Mouse (Mus musculus) monocyte, adult 5-6 weeks (primary cell): Measurements from ENCODE around the gene Cacna1c. TPM values are rescaled to one million over a fixed set of nuclear protein-coding genes. Genes with fewer than 3 reads are reported as not detected.
"Not testable (repeated sequence)": the region's sequence is repeated elsewhere in the genome, so short reads cannot be mapped to it uniquely, and the experiment has no call there.

Experiments used
- ATAC-seq: fragments of 153-309, 156-312 bp; replicated peaks from 2 replicates; pipeline ENCODE4 v1.8.0; 2017; ENCODE audit warnings: mild to moderate bottlenecking; ENCODE audit not compliant: low TSS enrichment, insufficient number of reproducible peaks, severe bottlenecking, poor library complexity, low FRiP score
- total RNA-seq: library from RNA; stranded (forward); fragments of 200-1000, 200-491, 200-594 nt; gene quantifications from 3 replicates; pipeline ENCODE4 v1.2.3, GENCODE M21; 2017

Cacna1c gene
- total RNA-seq, 1 experiment from 2014 or later = not detected

DNA sequence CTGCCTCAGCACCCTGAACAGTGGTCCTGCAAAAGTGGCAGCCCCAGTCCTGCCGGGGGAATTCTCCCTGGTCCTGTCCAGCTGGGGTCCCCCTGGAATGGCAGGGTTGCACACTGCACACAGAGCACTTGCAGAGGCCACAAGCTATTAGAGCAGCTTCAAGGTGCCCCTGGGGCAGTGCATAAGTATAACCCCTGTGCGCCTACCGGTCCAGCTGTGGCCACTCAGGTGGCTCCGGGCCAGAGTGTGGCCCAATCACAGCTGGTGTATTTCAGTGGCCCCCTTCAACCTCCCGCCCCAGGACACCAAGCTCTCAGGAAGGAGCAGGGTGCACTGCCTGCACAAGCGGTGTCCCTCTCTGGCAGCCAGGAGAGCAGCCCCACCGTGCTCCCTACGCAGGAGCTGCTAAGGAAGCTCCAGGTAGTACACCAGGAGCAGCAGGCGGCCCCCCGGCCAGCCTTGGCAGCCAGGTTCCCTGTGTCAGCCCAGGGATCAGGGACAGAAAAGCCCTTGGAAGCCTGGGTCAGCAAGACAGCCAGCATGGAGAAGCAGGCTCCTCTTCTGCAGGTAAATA is 18.9 kb upstream of the Cacna1c start:
- ATAC-seq = no peak

DNA sequence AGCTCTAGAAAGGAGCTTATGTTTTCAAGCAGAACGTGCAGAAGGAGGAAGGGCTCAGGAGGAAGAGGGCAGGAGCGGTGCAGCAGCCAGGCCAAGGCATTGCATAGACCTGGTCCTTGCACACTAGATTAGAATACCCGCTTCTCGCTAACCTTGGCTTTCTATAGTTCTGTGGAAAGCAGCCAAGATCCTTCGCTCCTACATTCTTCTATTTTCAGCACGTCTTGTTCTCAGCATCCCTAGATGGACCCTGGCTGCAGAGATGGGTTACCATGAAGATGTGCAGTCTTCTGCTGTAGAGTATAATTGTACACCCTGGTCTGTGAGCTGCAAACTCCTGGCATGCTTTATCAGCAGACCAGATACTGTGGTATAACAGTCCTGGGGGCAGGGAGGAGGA is 18.0 kb upstream of the Cacna1c start:
- ATAC-seq = no peak

DNA sequence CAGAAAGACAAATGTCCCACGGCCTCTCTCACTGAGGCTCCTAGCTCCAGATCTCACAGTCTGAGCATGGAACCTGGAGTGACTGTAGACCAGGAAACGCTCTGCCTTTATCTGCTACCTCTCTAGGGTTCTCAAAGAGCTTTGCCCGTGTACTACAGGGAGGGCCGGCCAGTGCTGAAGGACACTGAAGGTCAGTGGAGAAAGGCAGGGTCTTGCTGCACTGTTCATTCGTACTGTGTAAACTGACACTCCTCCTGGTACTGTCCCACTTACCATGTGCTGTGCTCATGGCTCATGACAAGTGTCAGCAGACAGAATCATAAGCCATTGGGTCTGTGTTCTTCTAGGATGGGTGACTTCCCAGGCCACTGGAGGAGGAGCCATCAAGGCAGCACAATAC is 17.2 kb upstream of the Cacna1c start:
- ATAC-seq = no peak

DNA sequence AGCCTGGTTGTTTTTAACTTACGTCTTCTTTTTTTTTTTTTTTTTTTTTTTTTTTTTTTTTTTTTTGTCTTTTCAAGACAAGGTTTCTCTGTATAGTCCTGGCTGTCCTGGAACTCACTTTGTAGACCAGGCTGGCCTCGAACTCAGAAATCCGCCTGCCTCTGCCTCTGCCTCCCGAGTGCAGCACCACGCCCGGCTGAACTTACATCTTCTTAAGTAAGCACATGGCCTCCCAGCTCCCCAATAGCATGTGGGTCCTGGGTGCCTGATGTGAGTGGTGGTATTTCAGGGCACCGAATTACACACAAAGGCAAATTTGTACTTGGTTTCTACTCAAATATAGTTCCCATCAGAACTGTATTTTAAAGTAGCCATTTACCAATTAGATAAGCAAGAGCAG is 9.8 kb upstream of the Cacna1c start:
- ATAC-seq = not testable (repeated sequence)

DNA sequence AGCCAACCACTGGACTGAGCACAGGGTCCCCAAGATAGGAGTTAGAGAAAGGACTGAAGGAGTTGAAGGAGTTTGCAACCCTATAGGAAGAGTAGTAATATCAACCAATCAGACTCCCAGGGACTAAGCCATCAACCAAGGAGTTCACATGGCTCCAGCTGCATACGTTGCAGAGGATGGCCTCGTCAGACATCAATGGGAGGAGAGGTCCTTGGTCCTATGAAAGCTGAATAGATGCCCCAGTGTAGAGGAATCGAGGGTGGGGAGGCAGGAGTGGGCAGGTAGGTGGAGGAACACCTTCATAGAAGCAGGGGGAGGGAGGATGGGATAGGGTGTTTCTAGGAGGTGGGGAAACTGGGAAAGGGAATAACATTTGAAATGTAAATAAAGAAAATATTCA is 8.7 kb upstream of the Cacna1c start:
- ATAC-seq = no peak

DNA sequence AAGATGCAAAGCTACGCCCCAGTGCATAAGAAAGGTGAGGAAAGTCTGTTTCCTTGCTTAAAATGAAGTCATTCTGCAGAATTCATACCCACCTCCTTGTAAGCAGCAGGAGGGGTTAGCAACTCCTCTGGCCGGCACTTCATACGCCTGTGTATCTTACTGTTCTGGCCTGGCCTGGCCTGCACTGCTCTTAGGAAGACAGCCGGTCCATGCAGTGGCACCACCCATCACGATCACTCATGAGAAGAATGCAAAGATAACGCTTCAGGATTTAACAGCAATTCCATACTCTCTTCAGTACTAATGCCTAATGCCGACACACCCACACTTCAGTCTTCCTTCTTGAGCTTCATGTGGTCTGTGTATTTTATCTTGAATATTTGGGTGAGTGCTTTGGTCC is 8.1 kb upstream of the Cacna1c start:
- no peak for ATAC-seq

DNA sequence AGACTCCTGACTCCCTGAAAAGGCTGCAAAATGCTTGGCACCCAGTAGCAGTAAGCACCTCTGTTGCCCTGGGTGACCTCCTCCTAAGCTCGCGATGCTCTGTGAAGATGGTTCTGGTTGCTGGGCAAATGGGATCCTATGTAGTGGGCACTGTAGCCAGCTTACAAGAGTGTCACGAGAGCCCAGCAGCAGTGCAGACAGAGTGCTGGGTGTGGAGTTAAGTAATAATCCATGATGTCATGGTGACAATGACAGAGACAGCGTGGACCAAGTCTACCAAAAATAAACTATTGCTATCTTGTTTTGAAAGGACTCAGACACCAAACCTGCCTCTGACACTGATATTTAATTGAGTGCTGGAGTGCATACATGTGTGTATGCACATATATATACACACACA is 5.4 kb upstream of the Cacna1c start:
- ATAC-seq = 0 out of 2 replicates have a peak, but pooled peaks have one; percentile 43

DNA sequence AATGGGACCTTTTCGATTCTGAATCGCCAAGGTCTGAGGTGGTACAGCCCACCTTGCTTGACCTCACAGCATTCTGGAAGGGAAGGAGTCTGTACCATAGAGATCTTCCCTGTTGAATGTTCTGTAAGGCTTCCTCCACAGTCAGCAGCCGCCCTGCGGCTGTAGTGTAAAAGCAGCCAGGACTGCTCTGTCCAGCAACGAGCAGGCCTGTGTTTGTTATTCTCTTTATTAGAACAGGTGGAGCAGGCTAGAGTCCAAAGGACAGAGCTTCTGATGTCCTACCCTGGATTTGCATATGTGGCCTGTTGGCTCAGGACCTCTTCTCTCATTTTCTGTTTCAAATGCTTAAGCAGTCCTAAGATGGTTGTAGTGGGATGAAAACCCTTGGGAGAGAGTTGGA is 4.1 kb upstream of the Cacna1c start:
- ATAC-seq = no peak

DNA sequence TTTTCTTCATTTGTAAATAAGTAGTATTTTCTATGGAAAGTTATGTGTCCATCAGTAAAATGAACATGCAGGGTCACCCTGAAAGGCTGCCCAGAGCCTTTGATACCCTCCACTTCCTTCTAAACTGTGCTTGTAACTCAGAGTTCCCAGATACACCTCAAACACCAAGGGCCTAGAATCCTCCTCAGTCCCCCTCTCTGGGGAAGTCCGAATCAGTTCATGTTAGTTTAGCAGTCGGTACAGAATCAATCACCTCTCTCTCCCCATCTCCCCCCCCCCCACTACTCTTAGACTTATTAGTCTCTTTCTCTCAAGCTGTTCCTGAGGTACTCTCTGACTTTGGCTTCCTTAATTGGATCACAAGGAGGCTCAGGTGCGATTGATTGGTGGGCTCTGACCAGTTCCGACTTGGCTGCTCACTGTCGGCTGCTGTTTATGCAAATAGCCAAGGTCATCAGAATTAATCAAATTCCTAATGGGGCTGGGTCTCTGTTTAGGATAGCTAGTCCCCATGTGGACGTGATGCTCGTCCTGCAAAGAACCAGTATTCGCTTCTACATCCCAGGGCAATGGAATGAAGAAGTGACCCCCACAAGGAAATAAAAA is 3.2 kb upstream of the Cacna1c start:
- no peak for ATAC-seq

DNA sequence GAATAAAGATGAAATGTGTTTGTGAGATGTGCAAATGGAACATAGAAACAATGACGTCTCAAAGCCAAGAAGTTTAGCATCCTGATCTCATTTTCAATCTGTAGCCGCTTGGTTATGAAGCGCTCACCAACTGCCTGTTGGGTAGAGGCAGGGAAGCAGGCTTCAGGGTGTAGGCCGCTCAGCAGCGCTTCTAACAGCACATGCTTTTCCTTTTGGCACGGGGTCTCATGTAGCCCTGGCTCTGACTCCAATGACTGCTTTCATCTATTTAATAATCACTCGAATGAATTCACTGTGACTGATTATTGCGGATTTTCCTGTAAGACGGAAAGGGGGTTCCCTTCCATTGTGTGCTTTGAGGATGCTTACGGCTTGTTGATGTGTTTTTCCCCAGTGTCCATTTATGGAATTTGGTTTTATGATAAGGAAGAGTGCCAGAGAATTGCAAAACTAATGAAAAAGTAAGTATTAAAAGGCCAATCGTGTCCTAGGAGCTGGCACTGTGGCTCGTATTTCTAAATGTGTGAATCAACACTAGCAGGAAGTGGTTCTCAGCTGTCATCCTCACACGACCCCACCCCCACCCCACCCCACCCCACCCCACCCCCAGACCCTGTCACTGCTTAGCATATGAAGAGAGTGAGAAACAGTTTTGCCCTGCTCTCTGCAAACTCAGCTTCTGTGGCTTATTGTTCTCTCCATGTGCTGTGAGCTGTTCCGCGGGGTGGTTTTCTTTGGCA is 2.5 kb upstream of the Cacna1c start:
- no peak for ATAC-seq

DNA sequence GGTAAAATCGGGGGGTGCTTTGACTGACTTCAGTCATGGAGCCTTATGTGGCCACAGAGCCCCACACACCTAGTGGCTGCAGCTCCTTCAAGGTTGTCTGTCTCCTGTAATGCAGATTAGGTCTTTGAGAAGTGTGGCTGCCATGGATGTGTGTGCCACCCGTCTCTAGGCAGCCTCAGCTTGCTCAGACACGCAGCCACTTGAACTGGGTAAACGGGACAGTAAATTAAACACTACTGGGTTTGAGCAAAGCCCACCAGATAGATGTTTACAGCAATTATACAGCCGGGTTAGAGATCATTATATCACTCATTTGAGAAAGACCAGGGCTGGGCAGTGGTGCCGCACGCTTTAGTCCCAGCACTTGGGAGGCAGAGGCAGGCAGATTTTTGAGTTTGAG is 1.6 kb downstream of the Cacna1c start:
- ATAC-seq = no peak

DNA sequence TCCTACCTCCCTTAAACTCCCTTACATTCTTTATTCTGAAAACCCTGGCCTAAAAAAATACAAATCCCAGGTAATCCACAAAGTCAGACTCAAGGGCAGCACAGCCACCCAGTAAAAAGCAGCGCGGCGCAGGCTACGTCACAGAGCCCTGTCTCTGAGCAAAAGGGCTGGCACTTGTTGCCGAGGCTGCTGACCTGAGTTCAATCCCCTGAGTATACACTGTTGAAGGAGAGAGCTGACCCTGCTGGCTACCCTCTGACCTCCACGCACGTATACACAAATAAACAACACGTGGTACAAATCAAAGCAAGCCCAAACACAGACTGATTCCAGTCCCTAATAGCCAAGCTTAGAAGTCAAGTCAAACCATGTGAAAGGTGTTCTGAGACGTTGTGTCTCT is 2.1 kb downstream of the Cacna1c start:
- ATAC-seq = no peak

DNA sequence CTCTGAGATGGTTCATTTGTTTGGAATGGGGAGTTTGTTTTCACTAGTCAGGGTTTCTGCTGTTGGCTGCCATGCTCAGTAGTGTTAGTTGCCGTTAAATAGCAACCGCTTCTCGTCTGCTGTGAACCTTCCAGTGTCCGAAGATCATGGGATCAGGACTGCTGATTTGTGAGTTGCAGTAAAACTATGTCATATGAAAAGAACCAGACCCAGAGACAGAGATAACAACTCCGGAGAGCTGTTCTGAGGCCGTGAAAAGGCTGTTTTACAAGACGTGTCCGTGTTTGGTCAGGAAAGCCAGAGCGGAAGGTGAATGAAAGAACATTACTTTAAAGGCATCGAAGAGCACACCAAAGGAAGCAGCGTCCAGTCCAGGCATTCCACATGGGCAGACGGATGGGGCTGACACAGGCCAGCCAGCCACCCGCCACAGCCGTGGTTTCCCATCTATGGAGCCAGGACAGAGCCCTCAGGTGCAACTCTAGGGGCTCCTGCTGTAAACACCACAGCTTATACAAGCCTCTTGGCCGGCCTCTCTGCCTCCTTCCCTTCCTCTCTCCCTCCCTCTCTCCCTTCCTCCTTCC is 2.6 kb downstream of the Cacna1c start:
- ATAC-seq = no peak

DNA sequence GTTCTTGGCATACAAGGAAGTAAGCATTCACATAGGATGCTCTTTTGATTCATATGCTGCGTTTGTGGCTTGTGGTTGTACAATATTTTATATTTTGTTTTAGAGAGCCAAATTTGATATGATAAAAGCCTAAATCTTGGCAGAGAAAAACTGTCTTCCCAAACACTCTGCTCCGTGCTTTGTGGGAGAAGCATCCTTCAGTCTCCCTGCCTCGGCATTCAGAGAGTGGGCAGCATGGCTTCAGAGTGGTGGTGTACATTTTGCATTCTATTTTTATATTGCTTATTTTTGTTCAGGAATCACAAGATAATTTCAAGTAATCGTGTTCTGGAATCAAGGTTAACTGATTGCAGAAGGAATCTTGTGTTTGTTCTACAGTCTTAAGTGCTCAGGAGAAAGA is 4.7 kb downstream of the Cacna1c start:
- ATAC-seq = no peak

DNA sequence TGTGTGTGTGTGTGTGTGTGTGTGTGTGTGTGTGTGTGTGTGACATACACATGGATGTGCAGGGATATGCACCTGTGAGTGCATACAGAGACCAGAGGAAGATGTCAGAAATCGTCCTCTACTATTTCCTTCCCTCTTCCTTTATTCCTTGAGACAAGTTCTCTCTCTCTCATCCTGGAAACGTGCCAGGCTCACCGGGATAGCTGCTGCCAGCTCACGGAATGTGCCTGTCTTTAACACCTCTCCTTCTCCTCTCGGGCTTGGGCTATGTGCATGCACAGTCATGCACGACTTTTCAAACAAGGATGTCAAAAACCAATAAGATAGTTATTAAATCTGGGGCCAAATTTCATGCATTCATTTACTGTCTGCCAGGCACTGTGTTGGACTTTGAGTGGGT is 8.6 kb downstream of the Cacna1c start:
- no peak for ATAC-seq

DNA sequence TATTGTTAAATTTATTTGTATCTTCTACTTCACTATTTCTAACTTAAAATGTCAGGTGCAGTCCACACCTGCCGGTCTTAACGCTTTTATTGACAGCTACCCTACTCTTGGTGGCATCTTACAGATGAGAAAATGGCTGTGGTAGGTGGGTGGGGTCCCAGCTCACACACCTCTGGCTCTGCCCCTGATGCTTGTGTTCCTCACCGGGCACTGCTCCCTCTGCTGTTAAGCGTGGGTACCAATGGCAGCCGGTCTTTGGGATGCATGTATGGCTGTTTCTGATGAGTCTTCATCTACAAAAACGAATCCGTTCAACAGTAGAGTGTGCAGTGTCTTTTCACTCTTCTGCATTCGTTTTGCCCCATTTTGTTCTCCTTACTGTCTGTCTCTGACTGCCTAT is 9.6 kb downstream of the Cacna1c start:
- no peak for ATAC-seq

DNA sequence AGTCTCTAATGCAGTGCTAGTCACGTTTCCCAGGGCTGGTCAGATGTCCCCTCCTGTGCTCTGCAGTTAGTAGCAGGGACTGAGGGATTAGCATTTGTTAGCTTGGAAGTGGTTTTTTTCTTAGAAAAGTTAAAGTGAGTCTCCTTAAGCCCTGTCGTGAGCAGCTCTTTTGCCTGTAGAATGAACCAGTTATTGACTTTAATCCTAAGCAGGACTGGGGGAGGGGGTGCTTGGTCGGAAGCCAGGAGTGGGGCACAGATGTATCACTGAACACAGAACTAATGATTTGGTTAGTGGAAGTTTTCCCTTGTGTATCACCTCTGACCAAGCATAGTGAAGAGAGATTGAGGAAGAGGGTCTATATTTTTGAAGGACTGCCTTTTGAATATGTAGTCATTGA is 12.4 kb downstream of the Cacna1c start:
- ATAC-seq = no peak

DNA sequence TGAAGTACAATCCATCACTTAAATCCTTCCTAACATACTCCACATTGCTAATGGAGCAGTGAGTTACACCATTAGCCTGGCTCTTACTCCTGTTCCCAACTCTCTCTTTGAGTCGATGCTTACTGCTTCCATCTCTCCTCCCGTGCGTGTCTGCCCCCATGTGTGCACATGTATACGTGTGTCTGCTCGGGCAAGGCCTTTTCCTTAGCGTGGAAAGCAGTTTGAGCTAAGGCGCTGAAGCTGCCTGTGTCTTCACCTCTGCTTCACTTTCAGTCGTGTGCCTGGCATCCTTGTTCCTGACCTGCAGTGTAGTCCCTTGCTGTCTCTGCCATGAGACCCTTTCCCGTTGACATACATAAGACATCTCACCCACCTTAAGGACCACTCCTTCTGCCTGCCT is 14.0 kb downstream of the Cacna1c start:
- ATAC-seq = no peak

DNA sequence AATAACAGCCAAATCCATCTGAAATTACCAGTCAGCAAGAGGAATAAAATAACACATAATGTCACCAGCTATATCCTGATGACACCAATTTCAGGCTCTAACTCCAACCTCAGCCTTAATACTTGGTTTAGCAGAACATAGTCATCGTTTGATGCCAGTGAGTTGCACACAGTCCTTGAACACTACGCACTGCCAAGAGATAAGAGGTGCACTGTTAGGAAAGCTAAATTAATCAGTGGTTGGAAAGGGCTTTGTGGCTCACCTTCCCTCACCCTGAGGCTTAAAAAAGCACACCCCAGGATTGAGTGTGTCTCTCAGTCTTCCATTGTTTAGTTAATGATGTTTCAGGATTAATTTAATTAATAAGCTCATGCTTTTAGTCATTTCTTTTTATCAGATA is 16.0 kb downstream of the Cacna1c start:
- ATAC-seq = no peak

DNA sequence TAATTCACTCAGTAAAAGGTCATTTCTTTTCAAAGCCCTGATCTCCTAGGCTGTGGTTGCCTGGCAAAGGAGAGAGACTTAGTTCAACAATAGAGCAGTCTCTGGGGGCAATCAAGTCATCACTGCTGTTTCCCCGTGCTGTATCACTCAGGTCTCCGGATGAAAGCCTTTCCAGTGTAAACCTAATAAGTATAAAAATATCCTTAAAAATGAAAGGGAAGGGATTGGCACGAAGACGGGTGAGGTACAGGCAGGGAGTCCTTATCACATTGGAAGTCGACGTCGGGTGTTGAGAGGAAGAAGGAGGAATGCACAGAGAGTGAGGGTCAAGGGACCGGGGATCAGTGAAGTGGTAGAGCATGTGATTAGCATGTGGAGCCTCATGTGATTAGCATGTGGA is 19.1 kb downstream of the Cacna1c start:
- ATAC-seq = no peak
